Mouse (Mus musculus) stomach, postnatal 0 days (tissue): ENCODE results near the gene Smad5.

Source experiments
- CTCF ChIP-seq: IDR thresholded peaks from 2 replicates; pipeline ENCODE4 v1.5.1; 2016; ENCODE audit warnings: antibody characterized with exemption, low read depth, mild to moderate bottlenecking, moderate library complexity
- EP300 ChIP-seq: optimal IDR thresholded peaks from 2 replicates; pipeline ENCODE3; 2016; ENCODE audit warnings: antibody characterized with exemption

DNA sequence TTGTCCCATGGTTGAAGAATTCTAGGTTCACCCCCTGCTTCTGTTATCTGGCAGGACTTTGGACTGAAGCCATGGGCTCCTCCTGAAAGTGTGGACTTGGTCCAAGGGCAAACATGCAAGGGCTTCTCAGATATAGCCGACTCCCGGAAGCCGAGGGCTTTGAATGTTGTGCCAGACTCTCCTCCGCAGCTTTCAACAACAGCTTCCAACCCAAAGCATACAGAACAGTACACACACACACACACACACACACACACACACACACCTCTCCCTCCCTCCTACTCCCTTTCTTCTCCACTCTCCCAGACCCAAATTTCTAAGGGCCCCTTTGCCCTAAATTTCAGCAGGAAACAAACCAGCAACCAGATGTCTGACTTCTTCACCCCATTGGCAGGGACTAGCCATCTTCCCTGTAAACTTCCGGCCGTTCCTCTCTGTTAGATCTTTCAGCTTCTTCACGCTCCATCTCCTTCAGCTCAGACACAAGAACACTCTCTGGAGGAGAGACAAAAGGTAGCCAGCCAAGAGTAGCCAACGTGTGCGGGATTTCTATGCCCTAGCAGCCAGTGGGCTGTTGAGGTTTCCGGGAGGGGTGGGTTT lies 24.5 kb upstream of the Smad5 start:
- TF ChIP-seq CTCF, result no peak
- no peak for TF ChIP-seq EP300
